Mouse (Mus musculus): ENCODE measurements at regions not wholly inside any gene's neighbourhood (a gene's known extent, or its start where the extent isn't known, plus 50 kb on each side); places are given as distances from the start of the nearest gene placed in this dataset.

- no peak for TF ChIP-seq CTCF (IDR thresholded peaks at IDR 0.05; ENCODE audit: low read depth, low read length)
- no peak for TF ChIP-seq POLR2A (IDR thresholded peaks at IDR 0.05; ENCODE audit: extremely low read depth, insufficient read depth, low read length)
These were observed 81.2 kb upstream of the Chordc1 start for GRCm38 (mm10) chr9:18210721-18211120.
